Mouse (Mus musculus) urinary bladder, postnatal 25 days (tissue): ENCODE measurements around the gene Apc2.
A peak's percentile ranks its signal among the peaks of the same experiment; 100 is the strongest.

ENCODE experiments used
- DNase-seq: peaks from one replicate; pipeline ENCODE4 v3.0.0; 2022; ENCODE audit warnings: low spot score

The Apc2 gene

GRCm38 (mm10) chr10:80294788-80295303 lies 931 bp upstream of the Apc2 start:
- no peak for DNase-seq

DNA sequence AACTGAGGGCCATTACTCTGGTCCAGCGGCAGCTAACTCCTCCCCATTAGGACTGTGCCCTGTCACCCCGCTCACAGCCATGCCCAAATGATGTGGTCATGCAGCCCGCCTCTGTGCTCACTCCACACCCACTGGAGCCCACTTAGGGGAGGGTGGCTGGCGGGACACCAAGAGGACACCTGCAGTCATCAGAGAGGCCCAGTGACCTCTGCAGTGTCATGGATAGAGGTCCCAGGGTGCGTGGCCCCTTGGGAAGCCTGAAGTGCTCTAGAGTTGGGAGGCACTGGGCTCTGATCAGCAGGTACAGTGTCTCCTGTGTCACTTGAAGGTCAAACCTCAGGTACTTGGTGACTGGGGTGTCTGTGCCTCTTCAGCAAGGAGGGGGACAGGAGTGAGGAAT lies 1.0 kb downstream of the Apc2 start:
- no peak for DNase-seq

- DNase-seq, result no peak
Observed at GRCm38 (mm10) chr10:80297526-80298133, 1.9 kb downstream of the Apc2 start.

DNA sequence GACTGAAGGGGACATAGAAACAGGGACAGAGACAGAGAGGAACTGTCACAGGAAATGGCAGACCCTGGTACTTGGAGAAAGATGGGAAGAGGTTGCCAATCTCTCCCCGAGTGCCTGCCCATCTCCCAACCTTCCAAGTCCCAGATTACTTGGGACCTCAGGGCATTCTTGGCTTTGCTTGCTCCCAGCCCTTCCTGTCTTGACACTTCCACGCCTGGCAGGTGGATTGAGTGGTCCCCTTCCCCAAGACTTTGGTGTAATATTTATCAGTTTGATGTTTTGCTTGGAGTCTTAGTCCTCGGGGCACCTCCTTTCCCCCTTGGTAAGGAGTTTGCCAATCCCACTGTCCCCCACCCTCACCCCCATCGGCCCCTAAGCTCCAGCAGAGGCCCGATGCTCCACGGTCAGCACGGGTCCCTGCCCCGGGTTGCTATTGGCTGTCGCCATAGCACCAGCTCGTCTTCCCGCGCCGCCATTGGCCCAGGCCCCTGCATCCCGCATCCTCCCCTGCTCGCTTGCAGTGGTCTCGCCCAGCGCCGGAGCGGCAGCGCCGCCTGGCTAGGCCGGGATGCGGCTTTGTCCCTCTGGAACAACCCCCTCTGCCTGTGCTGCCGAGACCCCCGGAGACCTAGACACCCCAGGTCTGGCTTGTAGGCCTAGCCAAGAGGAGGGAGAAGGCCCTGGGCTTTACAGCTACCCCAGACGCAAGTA lies 2.9 kb downstream of the Apc2 start:
- no peak for DNase-seq

GRCm38 (mm10) chr10:80299301-80299700 lies 3.5 kb downstream of the Apc2 start:
- DNase-seq, result no peak

- no peak for DNase-seq
Observed at GRCm38 (mm10) chr10:80299824-80300223, 4.0 kb downstream of the Apc2 start.

- no peak for DNase-seq
Observed at GRCm38 (mm10) chr10:80300672-80301181, 5.0 kb downstream of the Apc2 start.

DNA sequence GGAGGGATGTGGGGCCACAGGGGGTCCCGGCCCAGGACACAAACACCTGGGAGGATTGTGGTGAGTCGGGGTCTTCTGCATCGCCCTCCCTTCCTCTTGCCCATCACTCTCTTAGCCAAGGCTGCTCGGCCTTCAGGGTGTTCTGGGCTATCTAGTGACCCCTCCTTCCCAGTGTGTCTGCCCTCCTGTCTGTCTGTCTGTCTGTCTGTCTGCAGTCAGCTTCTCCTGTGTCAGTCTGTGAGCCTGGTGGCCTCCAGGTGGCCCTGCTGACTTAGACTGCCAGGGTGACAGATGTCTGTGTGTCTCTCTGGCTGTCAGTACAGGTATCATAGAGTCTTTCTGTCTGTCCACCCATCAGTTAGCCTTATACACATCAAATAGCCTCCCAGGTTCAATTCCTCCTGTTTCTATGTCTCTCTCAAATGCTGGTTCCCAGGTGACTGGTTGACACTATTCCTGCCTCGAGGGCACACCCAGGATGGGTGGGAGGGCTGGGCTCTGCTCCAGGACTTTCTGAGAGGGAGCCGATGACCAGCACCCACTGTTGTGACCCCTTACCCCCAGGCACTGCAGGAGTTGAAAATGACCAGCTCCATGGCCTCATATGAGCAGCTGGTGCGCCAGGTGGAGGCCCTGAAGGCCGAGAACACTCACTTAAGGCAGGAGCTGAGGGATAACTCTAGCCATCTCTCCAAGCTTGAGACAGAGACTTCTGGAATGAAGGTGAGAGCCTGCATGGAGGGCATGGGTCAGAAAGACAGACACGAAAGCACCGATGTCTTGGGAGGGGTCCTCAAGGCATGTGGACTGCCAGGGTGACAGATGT lies 5.7 kb downstream of the Apc2 start:
- DNase-seq, result no peak

DNA sequence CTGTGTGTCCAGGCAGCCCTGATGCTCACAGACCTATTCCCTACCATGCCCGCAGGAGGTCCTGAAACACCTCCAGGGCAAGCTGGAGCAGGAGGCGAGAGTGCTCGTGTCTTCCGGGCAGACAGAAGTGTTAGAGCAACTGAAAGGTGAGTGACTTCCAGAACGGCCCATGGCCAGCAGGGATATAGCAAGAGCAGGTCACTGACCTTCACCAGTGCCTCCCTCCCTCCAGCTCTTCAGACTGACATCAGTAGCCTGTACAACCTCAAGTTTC lies 6.2 kb downstream of the Apc2 start:
- no peak for DNase-seq

- peak; percentile 53 for DNase-seq
Observed at GRCm38 (mm10) chr10:80302471-80302881, 6.7 kb downstream of the Apc2 start.

- no peak for DNase-seq
Observed at GRCm38 (mm10) chr10:80304458-80304857, 8.7 kb downstream of the Apc2 start.

DNA sequence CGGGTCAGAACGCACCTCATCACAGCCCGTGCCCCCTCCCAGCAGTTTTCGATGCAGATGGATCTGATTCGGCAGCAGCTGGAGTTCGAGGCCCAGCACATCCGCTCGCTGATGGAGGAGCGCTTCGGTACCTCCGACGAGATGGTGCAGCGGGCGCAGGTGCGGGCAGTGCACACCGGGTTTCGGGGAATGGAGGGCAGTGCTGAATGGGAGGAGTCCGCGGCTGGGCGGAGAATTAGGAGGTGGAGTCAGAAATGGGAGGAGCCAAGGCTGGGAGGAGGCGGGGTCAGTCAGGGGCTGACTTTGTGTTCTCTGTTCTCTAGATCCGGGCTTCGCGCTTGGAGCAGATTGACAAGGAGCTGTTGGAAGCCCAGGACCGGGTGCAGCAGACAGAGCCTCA lies 9.1 kb downstream of the Apc2 start:
- DNase-seq, result no peak

DNA sequence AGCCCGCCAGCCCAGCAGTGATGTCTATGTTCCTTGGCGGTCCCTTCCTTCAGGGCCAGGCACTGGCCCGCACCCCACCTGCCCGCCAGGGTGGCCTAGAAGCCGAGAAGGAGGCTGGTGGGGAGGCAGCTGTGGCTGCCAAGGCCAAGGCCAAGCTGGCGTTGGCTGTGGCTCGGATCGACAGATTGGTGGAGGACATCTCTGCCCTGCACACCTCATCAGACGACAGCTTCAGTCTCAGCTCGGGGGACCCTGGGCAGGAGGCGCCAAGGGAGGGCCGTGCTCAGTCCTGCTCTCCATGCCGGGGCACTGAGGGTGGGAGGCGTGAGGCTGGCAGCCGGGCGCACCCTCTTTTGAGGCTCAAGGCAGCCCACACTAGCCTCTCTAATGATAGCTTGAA lies 15.8 kb downstream of the Apc2 start:
- DNase-seq, result no peak

- DNase-seq, result no peak
Observed at GRCm38 (mm10) chr10:80312586-80313504, 17.1 kb downstream of the Apc2 start.

DNA sequence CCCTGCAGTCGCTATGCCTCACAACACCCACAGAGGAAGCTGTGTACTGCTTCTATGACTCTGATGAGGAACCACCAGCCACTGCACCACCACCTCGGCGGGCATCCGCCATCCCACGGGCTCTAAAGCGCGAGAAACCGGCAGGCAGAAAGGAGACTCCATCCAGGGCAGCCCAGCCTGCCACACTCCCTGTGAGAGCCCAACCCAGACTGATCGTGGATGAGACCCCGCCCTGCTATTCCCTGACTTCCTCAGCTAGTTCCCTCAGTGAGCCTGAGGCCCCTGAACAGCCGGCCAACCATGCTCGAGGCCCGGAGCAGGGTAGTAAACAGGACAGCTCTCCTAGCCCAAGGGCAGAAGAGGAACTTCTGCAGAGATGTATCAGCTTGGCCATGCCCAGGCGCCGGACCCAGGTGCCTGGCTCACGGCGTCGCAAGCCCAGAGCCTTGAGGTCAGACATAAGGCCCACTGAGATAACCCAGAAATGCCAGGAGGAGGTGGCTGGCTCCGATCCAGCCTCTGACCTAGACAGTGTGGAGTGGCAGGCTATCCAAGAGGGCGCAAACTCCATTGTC lies 17.9 kb downstream of the Apc2 start:
- no peak for DNase-seq

DNA sequence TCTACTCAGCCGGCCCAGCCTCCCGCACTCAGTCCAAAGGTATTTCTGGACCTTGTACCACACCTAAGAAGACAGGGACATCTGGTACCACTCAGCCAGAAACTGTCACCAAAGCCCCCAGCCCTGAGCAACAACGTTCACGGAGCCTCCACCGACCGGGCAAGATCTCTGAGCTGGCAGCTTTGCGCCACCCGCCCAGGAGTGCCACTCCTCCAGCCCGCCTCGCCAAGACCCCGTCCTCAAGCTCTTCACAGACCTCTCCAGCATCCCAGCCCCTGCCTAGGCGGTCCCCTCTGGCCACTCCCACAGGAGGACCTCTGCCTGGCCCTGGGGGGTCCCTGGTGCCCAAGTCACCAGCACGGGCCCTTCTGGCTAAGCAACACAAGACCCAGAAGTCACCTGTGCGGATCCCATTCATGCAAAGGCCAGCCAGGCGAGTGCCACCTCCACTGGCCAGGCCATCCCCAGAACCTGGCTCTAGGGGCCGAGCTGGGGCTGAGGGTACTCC lies 18.8 kb downstream of the Apc2 start:
- no peak for DNase-seq

DNA sequence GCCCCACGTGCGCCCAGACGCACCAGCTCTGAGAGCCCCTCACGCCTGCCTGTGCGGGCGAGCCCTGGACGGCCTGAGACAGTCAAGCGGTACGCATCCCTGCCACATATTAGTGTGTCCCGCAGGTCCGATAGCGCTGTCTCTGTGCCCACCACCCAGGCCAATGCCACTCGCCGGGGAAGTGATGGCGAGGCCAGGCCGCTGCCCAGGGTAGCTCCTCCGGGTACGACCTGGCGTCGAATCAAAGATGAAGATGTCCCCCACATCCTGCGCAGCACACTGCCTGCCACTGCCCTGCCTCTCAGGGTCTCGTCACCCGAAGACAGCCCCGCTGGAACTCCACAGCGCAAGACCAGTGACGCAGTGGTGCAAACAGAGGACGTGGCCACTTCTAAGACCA lies 19.5 kb downstream of the Apc2 start:
- DNase-seq, result no peak

DNA sequence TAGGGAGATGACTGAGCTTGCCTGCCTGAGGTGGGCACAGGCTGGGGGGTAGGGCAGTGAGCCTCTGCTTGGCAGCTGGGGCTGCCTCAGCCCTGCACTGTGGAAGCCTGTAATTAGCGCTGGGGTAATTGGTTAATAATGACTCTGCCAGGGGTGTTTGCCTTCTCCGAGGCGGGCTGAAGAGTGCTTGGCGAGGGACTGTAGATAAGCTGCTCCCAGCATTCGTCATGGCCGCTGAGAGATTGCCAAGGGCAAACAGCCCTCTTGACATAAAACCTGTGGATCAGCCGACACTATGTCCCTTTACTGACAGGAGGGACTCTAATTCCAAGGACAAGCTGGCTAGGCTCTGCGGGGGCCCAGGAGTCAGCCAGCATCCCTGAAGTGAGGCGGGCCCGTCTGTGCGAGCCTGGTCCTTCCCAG lies 20.6 kb downstream of the Apc2 start:
- DNase-seq, result no peak

DNA sequence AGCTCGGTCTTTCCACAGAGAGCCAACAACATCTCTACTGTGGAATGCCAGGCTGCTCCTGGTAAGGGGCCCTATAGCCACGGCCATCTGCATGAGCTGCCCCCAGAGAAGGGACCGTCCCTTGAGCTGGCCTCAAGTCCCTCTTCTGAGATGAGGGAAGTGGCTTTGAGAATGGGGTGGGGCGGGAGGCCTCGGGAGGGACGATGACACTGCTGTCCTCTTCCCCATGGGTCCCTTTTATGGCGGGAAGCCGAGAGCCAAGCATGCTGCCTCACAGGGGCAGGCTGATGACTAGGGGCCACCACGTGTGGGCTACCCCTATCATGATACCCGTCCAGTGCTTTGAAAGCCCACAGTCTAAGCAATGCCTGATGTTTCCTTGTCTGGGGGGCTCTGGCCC lies 21.2 kb downstream of the Apc2 start:
- no peak for DNase-seq

DNA sequence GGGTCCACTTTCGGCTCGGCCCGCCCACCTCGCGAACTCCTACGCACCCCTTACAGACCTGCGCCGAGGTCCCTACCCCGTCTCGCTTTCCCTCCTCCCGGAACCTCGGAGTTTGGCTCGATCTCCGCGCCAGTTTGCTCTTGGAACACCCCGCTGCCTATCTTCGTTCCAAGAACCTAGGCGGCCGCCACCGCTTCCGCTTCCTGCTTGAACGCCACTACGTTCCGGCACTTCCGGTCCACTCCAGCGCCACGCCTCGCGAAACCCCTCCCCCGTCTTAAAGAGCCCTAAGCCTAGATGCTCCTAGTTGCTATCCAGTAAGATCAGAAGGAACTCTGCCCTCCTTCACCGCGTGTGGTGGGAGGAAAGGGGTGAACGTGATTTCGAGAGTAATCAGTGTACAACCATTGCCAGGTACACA lies 24.6 kb downstream of the Apc2 start, which contains the start of gene 2310011J03Rik:
2310011J03Rik (minus strand) TSS at position 198 of the 421 bp plus-strand sequence.
- DNase-seq, result peak; percentile 84
